Mouse (Mus musculus): Measurements from ENCODE around the gene Ppp1r3c.
"Not testable (repeated sequence)": the region's sequence is repeated elsewhere in the genome, so short reads cannot be mapped to it uniquely, and the experiment has no call there.

The Ppp1r3c gene

DNA sequence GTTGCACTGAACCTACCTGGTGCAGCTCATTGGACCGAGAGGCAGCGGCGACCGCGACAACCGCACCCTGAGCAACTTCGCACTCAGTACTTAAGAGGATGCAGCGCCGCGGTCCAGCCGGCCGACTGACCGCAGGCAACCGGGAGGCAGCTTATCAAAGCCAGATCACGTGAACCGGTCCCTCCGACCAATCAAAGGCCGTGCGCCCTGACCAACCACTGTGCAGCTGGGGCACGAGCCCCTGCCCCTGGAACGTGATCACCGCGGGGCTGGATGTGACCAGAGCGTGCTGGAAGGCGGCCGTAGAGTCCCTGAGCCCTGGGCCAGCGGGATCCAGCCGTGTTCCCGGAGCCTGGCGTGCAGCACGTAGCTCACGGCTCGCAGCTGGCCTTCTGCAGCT lies at the start of gene Ppp1r3c:
Gene Ppp1r3c (minus strand): TSS at position 117 of the 400 bp plus-strand sequence.
- DNase-seq (ENCODE audit: extremely low spot score), result peak; percentile 93

DNA sequence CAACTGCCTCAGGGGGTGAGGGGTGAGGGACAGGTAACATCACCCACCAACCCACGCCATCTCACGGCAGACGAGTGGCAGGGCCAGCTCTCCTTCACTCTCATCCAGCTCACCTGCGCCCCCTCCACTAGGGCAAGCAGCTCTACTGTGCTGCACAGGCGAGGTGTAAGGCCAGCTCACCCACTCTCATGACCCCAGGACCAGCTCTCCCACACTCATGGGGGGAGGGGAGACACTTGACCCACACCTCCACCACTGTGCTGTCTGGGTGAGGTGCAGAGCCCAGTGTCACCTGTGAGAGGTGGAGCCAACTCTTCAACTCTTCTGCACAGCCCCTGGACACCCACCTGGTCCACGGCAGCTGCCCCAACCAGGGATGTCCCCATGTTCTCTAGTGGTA lies 46.7 kb upstream of the Ppp1r3c start:
- DNase-seq (ENCODE audit: extremely low spot score), result no peak

DNA sequence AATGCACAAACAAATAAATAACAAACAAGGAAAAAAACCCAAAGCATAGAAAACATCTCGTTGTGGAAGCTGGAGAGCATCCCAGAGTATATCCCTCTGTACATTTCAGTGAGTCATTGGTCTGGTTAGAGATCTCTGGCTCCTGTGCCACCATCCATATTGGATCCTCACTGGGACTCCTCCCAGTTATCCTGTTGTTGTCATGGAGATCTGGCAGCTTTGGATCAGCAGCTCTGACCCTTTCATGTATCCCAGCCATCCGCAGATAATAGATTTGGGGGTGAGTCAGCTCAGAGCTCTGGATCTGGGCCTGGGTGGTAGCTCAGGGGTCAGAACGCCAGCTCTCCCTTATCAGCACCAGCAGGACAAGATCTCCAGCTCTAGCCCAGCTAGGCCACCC lies 46.1 kb upstream of the Ppp1r3c start:
- no peak for DNase-seq (ENCODE audit: extremely low spot score)

DNA sequence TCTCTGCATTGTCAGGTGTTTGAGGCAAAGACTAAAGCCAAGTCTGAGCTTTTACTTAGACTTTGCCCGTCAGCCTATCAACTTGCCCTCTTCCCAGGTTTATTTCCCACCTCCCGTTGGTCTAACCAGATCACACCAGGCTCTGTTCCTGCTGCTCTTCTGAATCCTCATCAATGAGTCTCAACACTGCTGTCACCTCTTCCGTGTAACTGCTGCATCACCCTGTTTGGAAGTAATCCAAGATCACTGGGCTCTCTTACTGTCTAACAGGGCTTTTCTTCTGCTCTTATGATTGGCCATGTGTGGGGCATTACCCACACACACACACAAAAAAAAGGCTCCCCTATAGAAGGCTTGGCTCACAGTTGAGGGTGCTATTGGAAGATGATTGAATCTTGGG lies 45.5 kb upstream of the Ppp1r3c start:
- DNase-seq (ENCODE audit: extremely low spot score), result no peak

DNA sequence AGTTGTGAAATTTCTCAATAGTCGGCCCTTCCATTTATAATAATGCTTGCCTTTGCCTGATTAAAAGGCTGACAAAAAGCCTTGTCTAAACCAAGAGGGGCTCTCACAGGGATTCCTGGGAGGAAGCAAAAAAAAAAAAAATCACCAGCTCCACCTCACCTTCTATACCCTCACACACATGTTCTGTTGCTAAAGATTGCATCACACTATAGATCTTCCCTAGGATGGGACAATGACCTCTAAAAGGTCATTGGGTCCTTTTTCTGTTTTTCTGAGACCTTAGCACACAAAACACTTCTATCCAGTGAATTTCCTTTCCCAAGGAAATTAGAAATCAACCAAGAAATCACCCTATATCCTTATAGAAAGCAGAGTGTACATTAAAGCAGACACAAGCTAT lies 43.9 kb upstream of the Ppp1r3c start:
- no peak for DNase-seq (ENCODE audit: extremely low spot score)

DNA sequence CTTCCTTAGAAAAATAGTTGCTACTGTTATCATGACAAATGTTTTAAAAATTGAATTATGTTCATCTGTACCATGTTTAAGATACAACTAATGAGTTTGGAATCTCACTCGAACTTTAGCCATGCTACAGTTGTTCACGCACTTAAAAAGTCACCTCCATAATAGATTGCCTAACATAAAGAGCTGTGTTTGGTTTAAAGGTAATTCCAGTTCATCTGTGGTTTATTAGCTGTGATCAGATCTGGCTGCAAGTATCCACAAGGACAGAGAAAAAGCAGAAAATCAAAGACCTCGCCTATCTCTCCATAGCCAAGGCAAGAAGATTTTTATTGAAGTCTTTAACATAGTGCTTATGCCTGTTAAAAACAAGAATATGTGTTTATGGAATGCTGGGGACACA lies 43.3 kb upstream of the Ppp1r3c start:
- no peak for DNase-seq (ENCODE audit: extremely low spot score)

DNA sequence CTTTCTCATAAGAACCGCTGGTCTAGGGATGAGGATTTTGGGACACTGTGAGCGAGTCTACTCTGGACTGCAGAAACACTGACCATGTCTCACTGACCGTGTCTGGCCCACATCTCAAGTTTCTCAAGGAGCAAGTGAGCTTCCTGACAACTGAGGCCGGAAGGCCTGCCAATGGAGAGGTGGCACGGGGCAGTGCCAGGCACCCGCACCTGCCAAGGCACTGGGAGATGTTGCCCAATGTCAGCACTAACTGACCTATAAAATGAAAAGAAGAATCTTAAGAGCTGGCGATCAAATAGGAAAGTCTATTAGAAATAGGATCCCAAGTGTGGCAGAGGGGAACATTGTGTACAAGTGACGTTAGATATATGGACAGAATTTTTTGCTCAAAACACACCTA lies 39.1 kb upstream of the Ppp1r3c start:
- no peak for DNase-seq (ENCODE audit: extremely low spot score)

DNA sequence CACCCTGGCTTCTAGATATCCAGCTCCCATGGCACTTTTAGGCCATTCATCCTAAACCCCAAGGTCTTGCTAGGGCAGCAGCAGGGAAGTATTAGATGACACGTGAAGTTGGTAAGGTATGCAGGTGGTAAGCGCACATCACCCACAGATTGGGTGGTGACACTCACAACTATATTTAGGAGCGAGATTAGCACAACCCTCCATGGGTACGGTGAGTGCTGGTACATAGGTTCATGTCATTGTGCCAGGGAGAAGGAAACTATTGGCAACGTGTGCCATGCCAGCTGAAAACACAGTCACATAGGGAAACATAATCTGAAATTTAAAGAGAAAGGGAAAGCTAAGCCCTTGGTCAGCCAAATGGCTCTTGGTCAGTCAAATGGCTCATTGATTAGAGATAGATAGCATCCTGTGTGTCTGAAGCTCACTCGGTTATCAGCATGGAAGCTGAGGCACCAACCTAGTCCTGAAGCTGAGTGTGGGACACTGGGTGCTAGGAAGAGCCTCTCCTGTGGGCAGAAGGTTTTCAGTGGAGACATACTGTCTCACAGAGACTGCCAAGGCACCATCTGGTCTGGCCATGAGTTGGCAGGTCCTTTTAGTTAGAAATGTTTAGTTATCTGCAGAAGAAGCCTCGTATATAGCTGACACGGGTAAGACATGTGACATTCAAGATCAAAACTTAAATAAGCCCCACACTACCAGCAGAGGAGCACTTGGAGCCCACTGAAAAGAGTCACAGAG lies 37.4 kb upstream of the Ppp1r3c start:
- DNase-seq (ENCODE audit: extremely low spot score), result no peak

DNA sequence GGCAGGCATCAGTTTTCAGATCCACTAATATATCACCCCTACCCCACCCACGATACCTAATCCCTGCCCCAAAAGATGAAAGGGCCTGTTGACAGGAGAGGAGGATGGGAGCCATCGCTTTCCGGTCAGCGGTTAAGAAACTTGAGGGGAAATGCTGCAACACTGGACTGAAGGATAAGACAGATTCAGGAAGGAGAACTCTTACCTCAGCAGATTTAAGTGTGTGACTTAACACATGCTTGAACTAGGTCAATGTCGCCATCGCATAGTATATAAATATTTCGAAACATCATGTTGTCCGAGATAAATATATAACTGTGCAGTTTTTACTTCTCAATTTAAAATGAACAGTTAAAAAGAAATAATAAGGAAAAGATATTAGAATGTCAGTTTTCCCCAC lies 31.6 kb upstream of the Ppp1r3c start:
- no peak for DNase-seq (ENCODE audit: extremely low spot score)

DNA sequence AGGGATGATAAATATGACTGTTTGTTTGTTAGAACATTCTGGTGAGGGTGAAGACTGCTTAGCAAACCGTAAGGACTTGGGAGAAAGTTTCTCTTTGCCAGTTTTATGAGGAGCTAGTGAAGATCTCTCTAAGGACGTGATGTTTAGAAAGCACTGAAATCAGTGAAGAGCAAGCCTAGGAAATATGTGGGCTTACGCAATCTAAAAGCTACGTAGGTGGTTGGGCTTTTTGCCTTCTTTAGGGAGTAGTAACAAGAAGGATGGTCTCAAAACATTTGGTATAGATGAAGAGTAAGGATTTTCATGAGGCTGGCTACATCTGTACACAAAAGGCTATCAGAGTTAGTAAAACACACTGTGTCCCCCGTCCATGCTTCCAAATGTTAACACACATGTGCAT lies 28.0 kb upstream of the Ppp1r3c start:
- DNase-seq (ENCODE audit: extremely low spot score), result no peak

DNA sequence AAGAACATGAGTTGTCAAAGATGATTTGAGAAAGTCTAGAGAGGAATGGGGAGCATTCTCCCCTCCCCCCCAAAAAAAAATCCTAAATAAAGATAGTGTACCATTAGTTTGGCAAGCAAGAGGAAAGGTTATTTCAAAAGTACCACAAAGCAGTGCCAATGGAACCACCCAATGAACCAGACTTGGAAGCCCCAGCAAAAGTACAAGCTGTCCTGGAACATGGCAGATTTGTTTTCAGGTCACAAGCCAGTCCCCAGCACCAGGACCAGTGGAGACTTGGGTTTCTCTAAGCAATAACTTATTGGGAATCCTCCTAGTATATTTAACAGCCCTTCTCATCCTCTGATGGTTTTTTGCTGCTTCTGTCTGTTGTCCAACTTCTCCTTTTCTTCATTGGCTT lies 12.5 kb upstream of the Ppp1r3c start:
- no peak for DNase-seq (ENCODE audit: extremely low spot score)

DNA sequence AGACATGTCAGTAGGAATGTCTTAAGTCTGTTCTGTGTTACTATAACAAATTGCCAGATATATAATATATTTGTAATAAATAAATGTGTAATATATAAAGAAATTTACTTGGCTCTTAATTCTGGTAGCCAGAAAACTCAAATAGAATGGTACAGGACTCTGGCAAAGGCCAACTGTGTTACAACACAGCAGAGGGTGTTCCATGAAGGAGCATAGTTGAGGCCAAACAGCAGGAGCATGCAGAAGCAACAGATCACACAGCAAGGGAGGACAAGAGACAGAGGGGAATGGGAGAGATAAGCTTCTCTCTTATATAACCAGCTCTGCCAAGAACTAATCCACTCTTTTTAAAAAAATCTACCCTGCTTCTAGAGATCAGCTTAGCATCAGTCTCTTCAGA lies 5.9 kb upstream of the Ppp1r3c start:
- DNase-seq (ENCODE audit: extremely low spot score), result no peak

DNA sequence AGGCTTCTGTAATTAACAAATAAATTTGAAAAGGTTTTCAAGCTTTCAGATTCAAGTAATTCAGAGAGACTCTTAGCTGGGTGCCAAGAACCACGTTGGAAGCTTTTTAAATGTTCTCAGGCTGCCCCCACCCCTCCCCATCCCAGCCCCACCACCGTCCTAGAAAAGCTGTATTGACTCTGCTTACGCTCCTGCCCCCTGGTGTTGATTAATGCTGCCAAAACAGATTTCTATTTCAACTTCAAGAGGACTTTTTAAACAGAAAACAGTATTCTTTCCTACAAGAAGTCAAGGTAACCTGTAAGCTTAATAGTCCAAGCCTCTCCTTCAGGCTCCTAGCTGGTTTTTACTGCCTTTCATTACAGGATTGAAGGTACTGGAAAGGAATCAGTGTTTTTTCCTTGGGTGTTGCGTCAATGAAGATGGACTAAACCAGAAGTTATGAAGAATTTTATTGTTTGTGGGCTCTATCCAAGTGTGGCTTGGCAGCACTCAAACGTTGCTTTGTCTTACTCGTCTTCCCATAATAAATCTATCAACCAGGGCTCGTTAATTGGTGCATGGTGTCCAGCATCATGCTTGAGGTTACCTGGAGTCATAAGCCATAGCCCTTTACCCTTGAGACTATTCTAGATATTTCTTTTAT lies 3.2 kb upstream of the Ppp1r3c start:
- no peak for DNase-seq (ENCODE audit: extremely low spot score)

DNA sequence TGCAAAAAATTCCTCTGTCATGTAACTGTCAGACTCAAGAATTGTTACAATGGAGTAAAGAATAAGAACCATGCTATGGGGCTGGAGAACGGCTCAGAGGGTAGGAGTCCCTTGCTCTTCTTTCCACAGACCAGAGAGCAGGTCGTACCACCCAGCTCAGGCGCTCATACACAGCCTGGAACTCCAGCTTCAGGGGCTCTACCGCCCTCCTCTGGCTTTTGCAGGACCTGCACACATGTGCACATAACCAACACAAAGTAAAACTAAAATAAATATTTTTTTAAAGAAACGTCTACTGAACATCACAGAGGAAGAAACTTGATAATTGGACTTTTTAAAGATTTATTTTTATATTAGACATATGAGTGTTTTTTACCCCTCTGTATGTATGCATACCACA lies 1.6 kb upstream of the Ppp1r3c start:
- no peak for DNase-seq (ENCODE audit: extremely low spot score)

DNA sequence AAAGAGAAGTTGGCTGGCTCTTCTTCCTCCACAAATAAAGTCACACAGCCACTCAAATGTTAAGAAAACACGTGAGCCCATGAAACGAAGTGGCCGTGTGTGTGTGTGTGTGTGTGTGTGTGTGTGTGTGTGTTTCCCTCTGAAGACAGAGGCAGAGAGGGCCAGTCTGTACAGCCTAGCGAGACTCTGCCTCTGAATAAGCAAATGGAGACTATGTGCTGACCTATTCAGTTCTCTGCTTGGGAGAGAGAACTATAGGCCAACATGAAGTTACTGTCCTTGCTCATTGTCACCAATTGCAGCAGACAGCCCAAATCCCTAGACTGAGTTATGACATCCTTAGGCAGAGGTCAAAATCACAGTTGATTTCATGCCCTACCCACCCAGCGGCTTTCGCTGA lies 634 bp upstream of the Ppp1r3c start:
- no peak for DNase-seq (ENCODE audit: extremely low spot score)

DNA sequence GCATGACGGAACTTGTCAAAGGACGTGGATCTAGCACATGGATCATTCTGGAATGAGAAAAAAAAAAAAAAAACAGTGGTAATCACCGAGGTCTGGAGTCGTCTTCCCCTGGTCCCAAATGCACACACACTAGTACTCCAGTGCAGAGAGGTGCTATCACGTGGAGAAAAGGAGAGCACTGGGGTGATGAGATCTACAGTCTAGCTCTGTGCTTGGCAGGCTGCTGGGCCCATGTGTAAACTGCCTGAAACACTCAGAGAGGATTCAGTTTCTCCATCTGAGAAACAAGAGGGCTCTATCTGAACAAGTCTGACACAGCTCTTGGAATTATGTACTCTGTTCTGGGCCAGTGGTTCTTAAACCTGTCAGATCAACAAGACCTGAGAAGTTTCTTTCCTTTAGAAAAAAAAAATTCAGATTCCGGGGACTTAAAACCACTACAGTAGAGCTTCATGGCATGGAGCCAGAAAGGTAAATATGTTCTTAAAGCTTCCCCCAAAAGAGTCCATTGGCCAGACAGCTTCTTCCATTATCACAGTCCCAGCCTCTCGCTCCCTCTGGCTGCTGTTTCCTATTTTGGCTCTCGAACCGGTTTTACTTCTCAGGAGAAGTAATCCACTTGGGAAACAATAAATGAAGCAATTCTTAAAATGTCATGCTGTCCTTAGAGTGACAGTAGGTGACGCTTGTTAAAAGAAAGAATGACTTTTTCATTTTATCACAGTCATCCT lies 2.0 kb downstream of the Ppp1r3c start:
- DNase-seq (ENCODE audit: extremely low spot score), result no peak

DNA sequence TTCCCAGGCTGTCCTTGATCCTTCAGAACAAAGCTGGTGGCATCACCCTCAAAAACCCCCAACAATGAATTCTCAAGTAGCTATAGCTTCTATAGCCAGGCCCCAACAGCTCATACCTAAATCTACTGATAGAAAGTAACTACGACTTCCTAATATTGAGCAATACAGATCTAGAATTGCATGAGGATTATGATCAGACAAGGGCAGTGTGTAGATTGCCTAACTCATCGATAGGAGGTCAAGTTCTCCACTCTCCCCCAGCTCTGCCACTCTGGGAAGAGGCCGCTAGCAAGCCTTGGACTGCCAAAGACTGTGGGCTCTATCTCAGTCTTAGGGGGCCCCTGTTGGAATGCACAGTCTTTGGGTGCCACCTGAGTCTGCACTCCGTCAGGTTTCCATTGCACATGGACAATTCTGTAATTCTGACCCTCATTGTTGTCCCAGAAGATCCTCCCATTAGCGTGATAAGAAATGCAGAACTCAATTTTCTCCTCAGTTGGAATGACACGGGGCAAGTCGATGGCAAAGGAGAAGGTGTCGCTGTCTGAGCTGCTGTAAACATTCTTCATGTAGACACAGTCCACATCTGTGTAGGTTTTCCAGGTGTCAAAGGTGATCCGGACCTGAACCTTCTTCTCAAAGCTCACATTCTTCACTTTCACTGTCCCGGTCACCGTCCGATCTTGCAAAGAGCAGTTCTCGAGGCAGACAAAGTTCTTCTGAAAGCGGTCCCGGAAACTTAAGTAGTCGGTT lies 3.1 kb downstream of the Ppp1r3c start:
- DNase-seq (ENCODE audit: extremely low spot score), result no peak

DNA sequence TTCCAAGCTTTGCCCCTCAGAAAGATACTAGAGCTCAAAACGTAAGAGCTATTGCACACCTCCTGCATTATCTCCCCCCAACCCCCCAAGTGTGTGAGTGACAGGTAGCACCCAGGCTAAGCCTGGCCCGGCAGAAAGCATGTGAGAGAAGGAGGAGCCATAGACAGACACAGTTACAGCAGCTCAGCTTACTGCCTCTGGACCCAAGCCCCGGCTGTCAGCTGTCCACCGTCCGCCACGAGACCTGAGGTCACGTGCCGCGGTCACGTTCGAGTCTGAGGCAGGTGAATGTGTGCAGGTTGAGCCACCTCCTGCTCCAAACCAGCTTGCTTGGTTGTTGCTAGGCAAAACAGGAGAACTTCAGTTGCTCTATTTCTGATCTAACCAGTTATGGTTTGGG lies 5.1 kb downstream of the Ppp1r3c start:
- no peak for DNase-seq (ENCODE audit: extremely low spot score)

DNA sequence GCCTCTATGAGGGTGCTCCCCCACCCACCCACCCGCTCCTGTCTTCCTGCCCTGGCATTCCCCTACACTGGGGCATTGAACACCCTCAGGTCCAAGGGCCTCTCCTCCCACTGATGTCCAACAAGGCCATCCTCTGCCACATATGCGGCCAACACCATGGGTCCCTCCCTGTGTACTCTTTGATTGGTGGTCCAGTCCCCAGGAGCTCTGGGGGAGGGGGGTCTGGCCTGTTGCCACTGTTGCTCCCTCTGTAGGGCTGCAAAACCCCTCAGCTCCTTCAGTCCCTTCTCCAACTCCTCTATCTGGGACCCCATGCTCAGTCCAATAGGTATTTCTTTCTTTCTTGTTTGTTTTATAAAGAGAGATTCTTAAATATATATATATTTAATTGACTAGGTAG lies 6.0 kb downstream of the Ppp1r3c start:
- not testable (repeated sequence) for DNase-seq (ENCODE audit: extremely low spot score)

DNA sequence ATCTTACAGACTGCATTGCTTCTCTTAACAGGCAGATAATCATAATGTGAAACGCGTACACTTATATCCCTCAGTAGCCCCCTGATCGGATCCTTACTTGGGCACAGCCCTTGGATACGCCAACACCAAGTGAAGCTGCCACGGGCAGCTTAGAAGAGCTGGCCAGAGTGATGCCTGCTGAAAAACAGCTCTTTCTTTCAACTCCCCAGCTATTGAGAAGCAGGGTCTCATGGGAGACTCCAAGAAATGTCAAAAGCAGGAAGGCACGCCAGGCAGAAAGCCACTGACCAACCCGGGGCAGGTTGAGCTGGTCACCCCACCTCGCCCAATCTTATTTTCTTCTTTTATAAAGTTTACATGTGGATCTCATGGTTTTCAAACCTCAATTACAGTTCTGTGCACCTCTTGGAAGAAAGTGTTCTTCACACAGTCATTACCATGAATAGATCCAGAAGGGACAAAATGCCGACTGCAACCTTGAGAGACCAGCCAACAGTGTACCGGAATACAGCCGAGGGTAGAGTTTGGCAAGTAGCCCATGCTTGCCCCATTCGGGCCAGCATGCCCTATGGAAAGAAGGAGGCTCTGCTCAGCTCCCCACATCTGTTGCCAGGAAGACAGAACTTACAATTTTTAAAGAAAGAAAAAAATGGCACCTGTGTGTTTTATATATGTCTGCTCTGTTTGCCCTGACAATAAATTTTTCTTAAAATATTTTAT lies 7.6 kb downstream of the Ppp1r3c start:
- DNase-seq (ENCODE audit: extremely low spot score), result no peak

DNA sequence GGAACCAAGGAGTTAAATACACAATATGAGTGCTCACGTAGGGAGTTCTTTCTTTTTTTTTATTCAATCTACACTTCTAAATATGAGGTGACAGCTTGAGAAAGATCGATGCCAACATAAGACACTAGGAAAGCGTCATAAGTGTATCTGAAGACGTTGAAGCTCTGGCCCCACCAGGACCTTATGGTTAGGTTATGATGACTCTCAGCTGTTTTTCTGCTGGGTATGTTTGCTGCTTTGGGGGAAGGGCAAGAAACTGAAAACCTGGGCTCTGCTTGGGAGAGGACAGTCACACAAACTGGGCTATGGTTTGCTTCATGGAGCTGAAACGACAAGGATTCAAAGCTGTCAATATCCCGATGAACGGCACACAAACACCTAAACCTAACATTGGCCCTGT lies 11.5 kb downstream of the Ppp1r3c start:
- no peak for DNase-seq (ENCODE audit: extremely low spot score)

DNA sequence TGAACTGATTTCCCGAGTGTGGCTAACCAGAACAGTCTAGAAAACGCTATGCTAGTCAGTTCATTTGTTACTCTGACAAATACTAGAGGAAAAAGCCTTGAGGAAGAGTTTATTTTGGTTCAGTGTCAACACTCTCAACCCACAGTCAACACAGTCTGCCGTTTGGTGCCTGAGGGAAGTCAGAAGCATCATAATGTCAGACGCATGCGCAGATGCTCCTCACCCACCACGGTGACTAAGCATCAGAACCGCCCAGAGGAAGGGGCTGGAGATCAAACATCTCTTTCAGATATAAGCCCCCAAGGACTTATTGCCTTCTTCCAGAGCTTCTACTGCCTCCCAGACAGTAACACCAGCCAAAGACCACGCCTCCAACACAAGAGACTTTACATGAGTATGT lies 15.3 kb downstream of the Ppp1r3c start:
- DNase-seq (ENCODE audit: extremely low spot score), result no peak

Data from embryo, embryonic 9.5 days (tissue).